Mouse (Mus musculus): ENCODE data around the gene Klhl29.

DNA sequence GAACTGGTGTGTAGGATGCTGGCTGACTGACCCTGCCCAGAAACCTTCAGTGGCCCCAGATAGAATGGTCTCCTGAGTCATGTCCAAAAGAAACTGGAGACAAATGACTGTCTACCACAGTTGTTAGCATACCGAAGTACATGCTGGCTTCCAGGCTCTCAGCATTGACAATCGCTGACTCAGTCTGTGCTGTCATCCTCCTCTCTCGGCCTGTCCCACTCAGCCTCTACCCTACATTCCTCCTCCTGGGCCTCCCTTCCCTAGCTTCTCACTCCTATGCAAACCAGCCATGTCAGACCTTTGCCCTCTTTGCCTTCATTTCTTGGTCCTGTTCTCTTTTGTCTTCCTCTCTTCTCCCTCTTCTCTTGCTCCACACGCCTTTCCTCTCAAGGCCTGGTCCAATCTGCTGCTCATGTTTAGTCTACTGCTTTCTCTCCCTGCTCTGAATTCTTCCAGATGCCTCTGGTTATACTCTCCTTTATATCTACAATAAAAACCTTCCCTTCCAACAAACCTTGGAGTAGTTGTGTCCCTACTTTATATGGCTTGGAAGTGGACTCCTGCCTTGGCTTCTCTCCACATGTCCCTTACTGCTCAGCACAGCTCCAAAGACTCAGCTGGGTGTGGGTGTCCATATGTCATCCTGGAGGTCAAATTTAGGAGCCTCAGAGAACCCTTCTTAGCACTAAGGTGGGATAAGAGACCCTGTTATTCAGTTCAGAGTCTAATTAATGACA is 121.1 kb downstream of the Klhl29 start:
- no peak for TF ChIP-seq CTCF (IDR thresholded peaks at IDR 0.05; ENCODE audit: borderline replicate concordance, insufficient read depth, low read length)
- TF ChIP-seq POLR2A (IDR thresholded peaks at IDR 0.05; ENCODE audit: low read depth, low read length), result no peak
